Mouse (Mus musculus) G1E-ER4 (cell line): ENCODE measurements around the gene Gap43. TPM values are rescaled to one million over a fixed set of nuclear protein-coding genes. Genes with fewer than 3 reads are reported as not detected.

Source experiments
- GATA1 ChIP-seq: IDR thresholded peaks from one replicate; pipeline ENCODE4 v1.8.0; 2012; ENCODE audit warnings: low read length, inconsistent platforms
- polyA plus RNA-seq: library from polyadenylated mRNA; stranded (reverse); fragments of >175 nt; gene quantifications from 2 replicates; pipeline ENCODE4 v1.2.3, GENCODE M21; 2012

Gene Gap43
- polyA plus RNA-seq, 1 experiment: not detected

- no peak for TF ChIP-seq GATA1
These were observed 28.3 kb downstream of the Gap43 start for GRCm38 (mm10) chr16:42312125-42312524.

GRCm38 (mm10) chr16:42308761-42309160 lies 31.7 kb downstream of the Gap43 start:
- TF ChIP-seq GATA1: no peak

GRCm38 (mm10) chr16:42305934-42306701 lies 34.3 kb downstream of the Gap43 start:
- TF ChIP-seq GATA1: no peak

- no peak for TF ChIP-seq GATA1
These were observed 37.0 kb downstream of the Gap43 start for GRCm38 (mm10) chr16:42303461-42303860.

- TF ChIP-seq GATA1: no peak
These were observed 46.0 kb downstream of the Gap43 start for GRCm38 (mm10) chr16:42294481-42294880.

GRCm38 (mm10) chr16:42294056-42294455 lies 46.4 kb downstream of the Gap43 start:
- TF ChIP-seq GATA1: no peak

GRCm38 (mm10) chr16:42291572-42291971 lies 48.9 kb downstream of the Gap43 start:
- TF ChIP-seq GATA1: no peak

GRCm38 (mm10) chr16:42284005-42284404 lies 56.4 kb downstream of the Gap43 start:
- no peak for TF ChIP-seq GATA1

- no peak for TF ChIP-seq GATA1
These were observed 62.7 kb downstream of the Gap43 start for GRCm38 (mm10) chr16:42277713-42278112.

GRCm38 (mm10) chr16:42277268-42277667 lies 63.2 kb downstream of the Gap43 start:
- no peak for TF ChIP-seq GATA1

- no peak for TF ChIP-seq GATA1
These were observed 64.0 kb downstream of the Gap43 start for GRCm38 (mm10) chr16:42276216-42277141.

GRCm38 (mm10) chr16:42275518-42276215 lies 64.8 kb downstream of the Gap43 start:
- TF ChIP-seq GATA1: no peak

- TF ChIP-seq GATA1: no peak
These were observed 69.2 kb downstream of the Gap43 start for GRCm38 (mm10) chr16:42271213-42271612.

GRCm38 (mm10) chr16:42269587-42269967 lies 70.9 kb downstream of the Gap43 start:
- TF ChIP-seq GATA1: no peak

GRCm38 (mm10) chr16:42268843-42269586 lies 71.4 kb downstream of the Gap43 start:
- no peak for TF ChIP-seq GATA1
